Mouse (Mus musculus): ENCODE results near the gene Elp6. TPM values are rescaled to one million over a fixed set of nuclear protein-coding genes. Genes with fewer than 3 reads are reported as not detected.
A peak's percentile ranks its signal among the peaks of the same experiment; 100 is the strongest.

The Elp6 gene
- polyA plus RNA-seq, 1 experiment from 2014 or later: 28.8 TPM

Small RNA genes lying within 50 kb of the gene (microRNA-seq; reads per million reads assigned to microRNA genes)
- 16.9 reads per million, percentile 36 among the genes with 10 or more reads in this experiment for gene Mir6236

Other genes with a start within 250 kb of the Elp6 start
- 137 and 138 TPM in 2 replicates for gene Smarcc1, start 187.5 kb upstream of the Elp6 start, polyA plus RNA-seq (2015; fragmentation: Nextera tagmentation; extraction: Ambion mirVana)
- gene Dhx30, start 187.3 kb upstream of the Elp6 start, polyA plus RNA-seq (2015; fragmentation: Nextera tagmentation; extraction: Ambion mirVana): 136 and 138 TPM in 2 replicates
- gene Cspg5, start 61.4 kb upstream of the Elp6 start, polyA plus RNA-seq (2015; fragmentation: Nextera tagmentation; extraction: Ambion mirVana): 2.1 and 2.9 TPM in 2 replicates
- 37.9 and 38.8 TPM in 2 replicates for gene Scap, start 28.1 kb downstream of the Elp6 start, polyA plus RNA-seq (2015; fragmentation: Nextera tagmentation; extraction: Ambion mirVana)
- gene Ptpn23, start 103.0 kb downstream of the Elp6 start, polyA plus RNA-seq (2015; fragmentation: Nextera tagmentation; extraction: Ambion mirVana): 16.9 and 17.5 TPM in 2 replicates
- 5.4 and 6.8 TPM in 2 replicates for gene Ngp, start 114.6 kb downstream of the Elp6 start, polyA plus RNA-seq (2015; fragmentation: Nextera tagmentation; extraction: Ambion mirVana)
- 8.9 and 10.5 TPM in 2 replicates for gene Klhl18, start 171.5 kb downstream of the Elp6 start, polyA plus RNA-seq (2015; fragmentation: Nextera tagmentation; extraction: Ambion mirVana)
- 0.82 and 1.5 TPM in 2 replicates for gene Kif9, start 171.8 kb downstream of the Elp6 start, polyA plus RNA-seq (2015; fragmentation: Nextera tagmentation; extraction: Ambion mirVana)
- 33.8 and 36.2 TPM in 2 replicates for gene Setd2, start 227.4 kb downstream of the Elp6 start, polyA plus RNA-seq (2015; fragmentation: Nextera tagmentation; extraction: Ambion mirVana)